Mouse (Mus musculus) embryo, embryonic 11 days (tissue): ENCODE data around the gene Spice1.

Experiments
- DNase-seq: peaks from one replicate; pipeline ENCODE4 v3.0.0-alpha.2; 2015

Spice1 gene

DNA sequence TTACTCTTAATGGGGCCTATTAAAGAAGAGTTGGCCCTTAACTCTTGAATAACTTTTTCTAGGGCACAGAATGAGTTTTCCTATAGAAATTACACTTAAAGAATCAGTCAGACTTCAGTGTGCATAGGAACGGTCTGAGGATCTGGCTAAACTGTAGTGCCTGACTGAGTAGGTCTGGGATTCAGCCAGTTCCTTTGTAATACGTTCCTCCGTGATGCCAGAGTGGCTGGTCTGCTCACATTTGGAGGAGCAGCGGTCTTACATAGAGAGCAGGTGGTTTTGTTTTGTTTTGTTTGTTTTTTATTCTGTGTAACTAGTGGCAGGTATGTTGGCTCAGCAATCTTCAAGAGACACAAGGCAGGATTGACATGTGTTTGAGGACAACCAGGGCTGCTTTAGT, 33.1 kb downstream of the Spice1 start:
- DNase-seq: no peak

DNA sequence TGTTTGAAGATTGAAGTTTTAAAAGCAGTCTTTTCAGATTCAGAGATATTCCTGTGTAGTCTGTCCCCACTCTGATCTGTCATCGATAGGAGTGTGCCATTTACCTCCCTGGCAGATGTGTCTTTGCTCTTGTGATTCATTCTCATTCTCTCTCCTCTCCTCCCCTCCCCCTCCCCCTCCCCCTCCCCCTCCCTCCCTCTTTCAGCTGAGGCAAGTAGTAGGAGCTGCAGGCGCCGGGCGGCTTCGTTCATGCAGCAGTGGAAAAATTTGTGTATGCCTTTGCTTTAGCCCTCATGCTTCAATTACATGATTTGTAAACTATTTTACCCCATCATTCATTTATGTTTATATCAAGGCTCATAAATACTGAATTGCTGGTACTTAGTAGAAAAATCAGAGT, 34.7 kb downstream of the Spice1 start:
- DNase-seq: peak; percentile 49

DNA sequence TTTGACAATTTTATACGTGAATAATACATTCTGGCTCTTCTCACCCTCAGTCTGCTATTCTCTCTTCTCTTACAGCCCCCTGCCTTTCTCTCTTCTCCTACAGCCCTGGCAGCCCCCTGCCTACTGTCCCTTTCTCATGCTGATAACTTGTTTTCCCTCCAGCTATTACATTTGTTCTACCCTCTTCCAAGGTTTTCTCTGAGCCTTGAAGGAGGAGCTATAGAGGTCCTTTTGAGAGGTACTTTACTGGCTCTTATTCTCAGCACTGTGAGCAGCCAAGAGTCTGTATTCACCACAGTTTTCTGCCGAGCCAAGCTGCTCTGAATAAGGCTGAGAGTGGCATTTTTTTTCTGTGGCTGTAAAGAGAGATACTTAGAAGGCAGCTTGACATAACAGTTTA, 36.6 kb downstream of the Spice1 start:
- DNase-seq: no peak

DNA sequence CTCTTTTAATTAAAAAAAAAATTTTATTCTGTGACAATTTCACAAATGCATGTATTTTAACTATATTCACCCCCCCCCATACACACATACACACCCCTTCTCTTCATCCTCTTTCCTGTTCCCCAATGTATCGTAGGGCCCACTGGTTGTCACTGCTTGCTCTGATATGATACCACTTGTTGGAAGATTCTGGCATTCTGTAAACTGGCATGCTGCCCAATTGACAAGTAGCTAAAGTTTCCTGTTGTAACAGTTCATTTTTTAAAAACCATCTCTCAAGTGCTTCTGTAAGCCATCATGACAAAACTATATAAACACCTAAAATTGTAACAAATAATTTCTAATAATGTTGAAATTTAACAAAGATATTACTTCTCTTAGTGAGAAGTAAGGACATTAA, 37.3 kb downstream of the Spice1 start:
- DNase-seq: no peak

DNA sequence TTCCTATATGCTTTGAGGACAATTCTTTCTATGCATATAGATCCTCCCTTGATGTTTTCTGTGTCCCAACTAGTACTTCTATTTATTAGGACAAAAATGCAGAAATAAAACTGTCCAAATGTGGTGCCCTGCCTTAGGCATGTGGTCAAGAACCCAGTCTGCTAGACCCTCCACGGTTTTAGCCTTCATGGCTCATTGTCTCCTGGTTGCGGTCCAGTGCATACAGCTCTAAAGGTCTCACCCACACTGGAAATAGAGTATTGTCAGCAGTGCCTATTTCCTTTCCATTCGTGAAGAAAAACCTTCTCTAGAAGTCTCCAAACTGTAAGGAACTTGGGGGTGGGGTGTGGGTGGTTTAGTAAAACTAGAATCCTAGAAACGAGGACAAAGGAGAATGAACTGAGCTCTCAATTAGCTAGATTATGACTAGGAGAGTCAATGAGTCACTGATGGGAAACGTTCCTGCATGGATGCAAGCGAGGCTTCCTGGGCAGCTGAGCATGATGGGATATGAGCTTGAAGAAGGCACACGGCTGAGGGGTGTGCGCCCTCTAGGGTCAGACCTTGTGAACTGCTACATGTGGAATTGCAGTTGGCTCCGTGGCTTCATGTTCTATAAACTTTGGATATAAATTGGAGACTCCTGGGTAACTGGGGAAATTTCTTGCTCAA, 45.1 kb downstream of the Spice1 start:
- peak; percentile 74 for DNase-seq

DNA sequence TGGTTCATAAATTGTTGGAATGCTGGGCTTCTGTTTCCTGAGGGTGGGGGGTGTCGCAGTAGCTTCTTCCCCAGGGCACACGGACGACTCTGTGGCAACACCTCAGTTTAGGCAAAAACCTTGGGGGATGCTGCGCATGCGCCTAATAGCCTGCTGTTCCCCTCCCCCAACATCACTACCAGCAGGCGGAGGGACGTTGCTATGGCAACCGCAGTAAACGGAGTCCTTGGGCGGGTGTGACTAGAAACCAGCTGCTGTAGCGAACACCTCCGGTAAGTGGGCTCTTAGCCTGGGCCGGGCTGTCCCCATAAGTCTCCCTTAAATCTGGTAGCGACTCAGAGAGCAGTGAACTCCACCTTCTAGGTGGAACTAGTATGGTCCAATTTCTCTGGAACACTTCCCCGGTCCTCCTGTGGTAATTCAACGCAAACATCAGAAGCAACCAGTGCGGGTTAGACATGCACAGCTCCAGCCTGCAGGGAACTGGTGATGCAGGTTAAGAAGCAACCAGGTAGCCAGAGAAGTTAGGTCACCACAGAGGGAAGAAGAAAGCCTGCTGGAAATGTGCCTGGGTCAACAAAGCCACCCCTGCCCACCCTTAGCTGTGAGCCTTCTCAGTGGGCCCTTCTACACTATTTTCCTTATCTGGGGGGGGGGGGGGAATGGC, 47.8 kb downstream of the Spice1 start, which contains the start of gene Cfap44:
Gene Cfap44, plus strand, starts transcription at position 220 of the 667 bp plus-strand sequence.
- peak; percentile 95 for DNase-seq

DNA sequence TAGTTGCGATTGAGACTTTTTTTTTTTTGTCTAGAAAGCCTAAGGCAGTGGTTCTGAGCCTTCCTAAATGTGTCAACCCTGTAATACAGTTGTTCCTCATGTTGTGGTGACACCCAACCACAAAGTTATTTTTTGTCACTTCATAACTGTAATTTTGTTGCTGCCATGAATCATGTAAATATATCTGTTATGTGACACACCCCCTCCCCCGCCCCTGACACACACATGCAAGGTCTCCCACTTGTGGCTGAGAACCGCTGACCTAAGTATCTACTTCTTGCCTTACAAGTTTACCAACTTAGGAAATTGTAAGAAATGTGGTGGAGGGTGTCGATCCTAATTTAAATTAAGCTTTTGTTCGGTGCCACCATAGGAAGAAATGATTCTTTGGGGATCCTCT, 58.0 kb downstream of the Spice1 start:
- DNase-seq: no peak

DNA sequence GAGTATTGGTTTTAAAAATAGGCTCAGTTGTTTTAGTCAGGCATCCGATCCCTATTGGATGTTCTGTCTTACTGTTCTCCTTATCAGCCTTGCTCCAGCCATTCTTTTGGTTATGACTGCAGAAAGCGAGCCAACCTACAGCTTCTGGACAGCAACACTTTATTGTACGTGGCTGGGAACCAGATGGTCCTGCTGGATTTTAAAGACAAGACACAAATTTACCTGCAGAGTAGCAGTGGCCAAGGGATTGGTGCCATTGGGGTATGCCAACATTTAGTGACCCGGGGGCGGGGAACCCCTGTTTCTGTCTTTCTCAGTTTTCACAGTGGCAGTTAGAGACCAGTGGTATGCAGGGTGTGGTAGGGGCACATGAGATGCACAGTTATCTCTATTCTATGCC, 60.3 kb downstream of the Spice1 start:
- DNase-seq: no peak

DNA sequence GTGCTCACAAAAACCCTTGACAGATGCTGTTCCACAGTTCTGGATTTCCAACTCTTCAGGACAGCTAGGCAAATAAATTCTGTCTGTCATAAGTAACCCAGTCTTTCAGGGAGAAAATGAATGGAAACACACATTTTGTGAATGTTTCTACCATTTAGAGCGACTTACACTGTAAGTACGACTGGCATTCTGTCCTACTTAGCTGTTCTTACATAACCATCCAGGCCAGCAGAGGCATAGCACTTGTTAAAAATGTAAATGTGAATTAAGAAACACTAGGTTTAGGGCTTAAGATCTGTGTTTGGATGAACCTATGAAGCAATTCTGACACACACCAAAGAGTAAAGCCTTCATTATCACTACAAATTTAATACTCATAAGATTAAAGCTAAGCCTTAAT, 61.4 kb downstream of the Spice1 start:
- no peak for DNase-seq

DNA sequence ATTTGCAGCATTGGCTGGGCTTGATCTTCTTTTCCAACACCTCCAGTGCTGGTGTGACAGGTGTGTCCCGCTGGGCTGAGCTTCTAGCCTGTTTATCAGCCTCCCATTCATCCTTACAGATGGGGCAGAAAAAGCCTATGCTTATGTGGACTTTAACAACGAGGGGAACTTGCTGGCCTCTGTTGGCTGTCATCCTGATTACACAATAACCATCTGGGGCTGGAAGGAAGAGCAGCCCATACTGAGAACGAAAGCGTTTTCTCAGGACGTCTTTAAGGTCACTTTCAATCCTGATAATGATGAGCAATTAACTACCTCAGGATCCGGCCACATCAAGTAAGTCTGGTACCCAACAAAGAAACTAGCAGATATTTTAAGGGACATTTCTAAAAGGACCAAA, 63.3 kb downstream of the Spice1 start:
- no peak for DNase-seq

DNA sequence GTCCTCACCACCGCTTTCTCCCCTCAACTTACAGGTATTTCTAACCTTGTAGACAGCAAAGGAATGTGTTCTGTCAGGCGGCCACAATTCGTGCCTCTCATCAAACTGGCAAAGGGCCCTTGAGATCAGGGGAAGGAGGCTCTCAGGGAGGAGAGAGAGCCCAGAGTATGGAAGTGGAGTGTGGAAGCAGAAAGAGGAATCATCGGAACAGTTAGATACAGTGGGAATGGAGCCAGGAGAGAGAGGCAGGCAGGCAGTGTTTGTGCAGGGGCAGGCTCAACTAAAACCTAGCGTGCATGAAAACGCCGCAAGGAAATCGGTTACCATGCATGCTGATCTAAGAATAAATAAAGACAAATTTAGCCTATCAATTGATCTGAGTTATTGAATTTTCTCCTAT, 70.7 kb downstream of the Spice1 start:
- DNase-seq: no peak

DNA sequence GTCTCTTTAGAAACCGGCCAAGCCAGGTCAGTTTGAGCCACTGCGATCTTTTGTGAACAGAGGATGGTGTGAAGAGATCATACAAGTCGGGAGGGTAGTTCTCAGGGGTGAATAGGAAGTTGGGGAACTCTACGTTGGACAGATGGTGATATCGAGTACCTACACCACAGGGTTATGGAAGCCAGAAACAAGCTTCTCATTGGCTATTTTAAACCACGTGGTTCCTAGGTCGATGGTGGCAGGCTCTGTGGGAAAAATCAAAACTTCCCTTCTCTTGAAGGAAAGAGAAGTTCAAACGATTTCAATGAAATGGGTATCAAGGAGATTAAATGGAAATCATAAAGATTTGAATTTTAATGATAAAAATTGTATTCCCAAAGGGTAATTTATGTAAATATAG, 74.8 kb downstream of the Spice1 start:
- DNase-seq: no peak

DNA sequence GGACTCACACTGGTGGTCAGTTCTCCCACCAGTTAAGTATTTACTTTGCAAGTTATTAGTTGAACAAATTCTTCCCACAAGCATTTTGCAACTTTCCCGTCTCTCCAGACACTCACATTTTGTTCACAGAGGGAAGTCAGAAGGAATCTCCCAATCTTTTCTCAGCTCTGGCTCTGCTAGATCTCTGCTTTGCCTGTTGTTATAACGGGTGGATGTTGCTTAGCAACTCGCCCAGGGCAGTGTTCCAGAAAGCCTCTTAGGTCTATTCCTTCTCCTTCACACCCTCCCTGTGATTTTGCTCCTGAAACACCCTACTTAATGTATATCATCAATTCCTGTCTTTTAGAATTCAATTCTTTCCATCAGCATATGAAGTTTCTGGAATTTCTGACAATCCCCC, 76.6 kb downstream of the Spice1 start:
- DNase-seq: peak; percentile 17

DNA sequence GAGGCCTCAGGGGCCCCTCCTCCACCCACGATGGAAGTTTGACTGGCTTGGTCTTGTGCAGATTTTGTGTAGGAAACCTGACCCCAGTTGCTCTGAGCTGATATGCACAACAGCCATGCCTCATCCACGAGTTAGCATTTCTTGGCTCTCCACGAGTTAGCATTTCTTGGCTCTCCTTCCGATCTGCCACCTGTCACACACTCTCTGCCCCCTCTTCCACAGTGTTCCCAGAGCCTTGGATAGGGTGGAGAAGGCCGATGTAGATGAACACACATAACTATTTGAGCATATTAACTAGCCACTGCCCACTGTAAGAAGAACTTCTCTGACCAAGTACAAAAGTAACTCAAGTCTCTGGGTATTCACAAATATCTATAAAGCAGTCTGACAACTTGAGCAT, 81.5 kb downstream of the Spice1 start:
- DNase-seq: no peak

DNA sequence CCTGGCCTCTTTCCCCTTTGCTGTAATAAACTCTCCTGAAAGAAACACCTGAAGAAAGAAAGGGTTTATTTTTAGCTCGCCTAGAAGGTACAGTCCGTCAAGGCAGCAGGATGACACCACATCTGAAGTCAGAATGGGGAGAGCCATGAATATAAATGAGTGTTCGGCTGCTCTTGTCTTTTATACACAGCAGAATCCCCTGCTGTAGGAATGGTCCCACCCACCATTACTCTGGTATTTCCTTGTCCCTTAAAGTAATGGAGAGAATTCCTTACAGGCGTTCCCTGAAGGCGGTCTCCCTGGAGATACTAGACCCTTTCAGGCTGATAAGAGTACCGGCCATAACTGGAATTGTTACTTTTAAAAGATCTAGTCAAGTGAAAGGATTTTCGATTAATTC, 83.1 kb downstream of the Spice1 start:
- peak; percentile 16 for DNase-seq

DNA sequence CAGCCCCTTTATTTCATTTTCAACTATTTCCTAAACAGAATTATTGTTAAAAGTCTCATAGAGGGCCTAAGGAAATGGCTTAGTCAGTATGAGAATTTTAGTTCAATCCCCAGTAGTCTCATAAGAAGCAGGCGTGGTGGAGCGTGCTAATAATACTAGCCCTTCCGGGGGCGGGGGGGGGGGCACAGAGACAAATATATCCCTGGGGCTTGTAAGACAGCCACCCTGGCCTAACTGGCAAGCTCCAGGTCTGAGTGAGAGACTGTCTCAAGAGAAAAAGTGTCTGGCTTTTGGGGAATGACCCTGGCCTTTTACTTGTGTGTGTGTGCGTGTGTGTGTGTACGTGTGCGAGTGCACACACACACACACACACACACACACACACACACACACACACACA, 88.0 kb downstream of the Spice1 start:
- DNase-seq: no peak

DNA sequence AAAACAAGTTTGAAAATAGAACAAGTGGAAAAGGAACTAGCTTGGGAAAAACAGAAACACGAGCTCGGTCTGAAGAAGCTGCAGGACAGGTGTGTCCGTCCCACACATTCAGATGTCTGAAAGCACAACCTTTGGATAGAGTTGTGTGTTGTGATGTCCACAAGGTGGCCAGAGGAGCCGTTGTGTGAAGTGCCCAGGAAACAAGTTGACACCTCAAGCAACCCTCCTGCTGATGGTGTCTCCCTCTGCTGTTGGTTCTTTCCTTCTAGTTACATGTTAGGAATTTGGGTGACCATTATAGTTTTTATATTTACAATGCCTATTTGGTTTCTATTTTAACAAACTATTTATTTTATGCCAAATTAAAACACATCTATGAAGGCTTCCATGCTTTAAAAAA, 88.6 kb downstream of the Spice1 start:
- peak; percentile 16 for DNase-seq
